Mouse (Mus musculus) liver, embryonic 12.5 days (tissue): Measurements from ENCODE around the gene Zfp316. TPM values are rescaled to one million over a fixed set of nuclear protein-coding genes. Genes with fewer than 3 reads are reported as not detected.

Experiments
- ATAC-seq: fragments of 200-750 bp; cut with Nextera tagmentation; 2 replicates; pipeline ENCODE4 v1.8.0; 2017; ENCODE audit warnings: moderate number of reproducible peaks, mild to moderate bottlenecking, moderate library complexity
- H3K27ac ChIP-seq: fragments of 300-500 bp; sonication (generic); 2 replicates; pipeline ENCODE4 v1.5.1; 2016; ENCODE audit warnings: mild to moderate bottlenecking
- H3K27me3 ChIP-seq: fragments of 300-500 bp; sonication (generic); replicated peaks from 2 replicates; pipeline ENCODE4 v1.6.1; 2016; ENCODE audit warnings: mild to moderate bottlenecking, moderate library complexity
- H3K36me3 ChIP-seq: fragments of 300-500 bp; sonication (generic); 2 replicates; pipeline ENCODE4 v1.6.1; 2016; ENCODE audit warnings: mild to moderate bottlenecking, moderate library complexity
- H3K4me1 ChIP-seq: fragments of 300-500 bp; sonication (generic); 2 replicates; pipeline ENCODE4 v1.6.1; 2016
- H3K4me2 ChIP-seq: fragments of 300-500 bp; sonication (generic); 2 replicates; pipeline ENCODE4 v1.6.1; 2016; ENCODE audit warnings: mild to moderate bottlenecking, moderate library complexity
- H3K4me3 ChIP-seq: fragments of 300-500 bp; sonication (generic); 2 replicates; pipeline ENCODE4 v1.5.1; 2016; ENCODE audit warnings: mild to moderate bottlenecking, moderate library complexity
- H3K9ac ChIP-seq: fragments of 300-500 bp; sonication (generic); 2 replicates; pipeline ENCODE4 v1.6.1; 2016; ENCODE audit warnings: mild to moderate bottlenecking, moderate library complexity
- H3K9me3 ChIP-seq: fragments of 300-500 bp; sonication (generic); replicated peaks from 2 replicates; pipeline ENCODE4 v1.6.1; 2016; ENCODE audit warnings: mild to moderate bottlenecking, moderate library complexity
- WGBS: fragments of 180-500 bp; shearing (Covaris S2); methylation state at CpG from one replicate; pipeline ENCODE4 v1.1.7; 2016; ENCODE audit not compliant: insufficient replicate concordance; 5-methylcytosine and 5-hydroxymethylcytosine counted together
- polyA plus RNA-seq: library from polyadenylated mRNA; unstranded; fragments of >200 nt; fragmentation: Nextera tagmentation; extraction: Ambion mirVana; gene quantifications from 2 replicates; pipeline ENCODE4 v1.2.1, GENCODE M21; 2016

The Zfp316 gene
- polyA plus RNA-seq: 0.78 and 1.0 TPM in 2 replicates

DNA sequence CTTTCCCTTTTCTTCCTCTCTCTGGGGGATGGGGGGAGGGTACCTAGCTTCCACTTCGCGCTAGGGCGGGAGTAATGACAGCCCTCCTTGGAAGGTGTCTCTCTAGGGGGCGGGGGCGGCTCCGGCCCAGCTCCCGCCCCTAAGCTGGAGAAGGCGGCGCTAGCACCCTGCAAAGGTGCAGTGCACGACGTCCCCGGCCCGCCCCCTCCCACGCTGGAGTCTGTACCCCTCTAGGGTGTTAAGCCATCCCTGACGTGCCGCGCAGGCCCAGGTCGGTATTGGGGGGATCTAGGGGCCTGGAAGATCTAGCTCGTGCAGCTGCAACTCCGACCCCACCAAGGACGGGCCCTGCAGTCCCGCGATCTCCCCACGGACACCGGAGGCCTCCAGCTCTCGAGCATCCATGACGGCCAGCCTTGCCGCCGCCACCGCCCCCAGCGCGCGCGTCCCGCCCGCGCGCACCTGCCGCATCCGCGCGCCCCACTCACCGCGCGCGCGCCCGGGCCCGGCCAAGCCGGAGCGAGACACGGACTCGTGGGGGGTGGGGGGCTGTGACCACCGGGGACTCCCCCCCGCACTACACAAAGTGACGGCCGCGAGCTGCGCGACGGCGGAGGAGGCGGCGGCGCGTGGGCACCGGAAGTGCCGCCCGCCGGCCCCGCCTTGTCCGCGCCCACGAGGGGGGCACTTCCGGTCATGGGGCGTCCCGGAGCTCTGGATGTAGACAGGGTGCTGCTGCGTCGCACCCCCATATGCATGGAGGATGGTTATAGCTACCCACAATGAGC, at the start of gene Zfp316:
Gene Zfp316, minus strand, starts transcription at position 660 of the 788 bp plus-strand sequence.
- peak; percentile 58 for ATAC-seq
- H3K4me1 ChIP-seq: peaks cover 19% of the 10 kb centered on the region
- H3K27me3 ChIP-seq: peaks cover 50% of the 10 kb centered on the region
- no peaks in the 10 kb centered on the region for H3K36me3 ChIP-seq
- H3K9me3 ChIP-seq: no peaks in the 10 kb centered on the region
- peak within 1 kb of the TSS; percentile 65; the same call in 1 of the 2 replicates for H3K27ac ChIP-seq
- H3K9ac ChIP-seq: peak within 1 kb of the TSS; percentile 62
- peak within 1 kb of the TSS; percentile 72 for H3K4me3 ChIP-seq
- peak within 1 kb of the TSS; percentile 86 for H3K4me2 ChIP-seq
- 2% methylated on average over 79 of the region's 79 CpGs for WGBS

DNA sequence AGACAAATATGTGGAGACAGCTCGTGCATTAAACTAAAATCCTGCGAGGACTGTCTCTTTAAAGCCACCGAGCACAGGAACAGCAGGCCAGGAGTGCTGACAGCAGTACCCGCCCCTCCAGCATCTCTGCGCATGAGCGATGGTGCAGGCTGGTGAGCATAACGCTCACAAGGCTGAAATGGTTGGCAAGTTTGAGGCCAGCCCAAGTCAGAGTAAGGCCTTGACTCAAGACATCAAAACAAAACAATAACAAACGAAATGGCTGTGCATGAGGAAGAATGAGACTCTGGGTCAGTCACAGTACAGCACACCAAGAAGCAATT, 47.4 kb upstream of the Zfp316 start:
- H3K4me3 ChIP-seq: no peak overlapping the region
- 83% methylated on average over 8 of the region's 8 CpGs for WGBS
- peaks cover 29% of the 10 kb centered on the region for H3K4me1 ChIP-seq
- no peak overlapping the region for H3K9ac ChIP-seq
- ATAC-seq: no peak
- H3K9me3 ChIP-seq: no peaks in the 10 kb centered on the region
- peaks cover 80% of the 10 kb centered on the region for H3K36me3 ChIP-seq
- H3K27me3 ChIP-seq: no peaks in the 10 kb centered on the region
- H3K4me2 ChIP-seq: no peak overlapping the region
- H3K27ac ChIP-seq: no peak overlapping the region

DNA sequence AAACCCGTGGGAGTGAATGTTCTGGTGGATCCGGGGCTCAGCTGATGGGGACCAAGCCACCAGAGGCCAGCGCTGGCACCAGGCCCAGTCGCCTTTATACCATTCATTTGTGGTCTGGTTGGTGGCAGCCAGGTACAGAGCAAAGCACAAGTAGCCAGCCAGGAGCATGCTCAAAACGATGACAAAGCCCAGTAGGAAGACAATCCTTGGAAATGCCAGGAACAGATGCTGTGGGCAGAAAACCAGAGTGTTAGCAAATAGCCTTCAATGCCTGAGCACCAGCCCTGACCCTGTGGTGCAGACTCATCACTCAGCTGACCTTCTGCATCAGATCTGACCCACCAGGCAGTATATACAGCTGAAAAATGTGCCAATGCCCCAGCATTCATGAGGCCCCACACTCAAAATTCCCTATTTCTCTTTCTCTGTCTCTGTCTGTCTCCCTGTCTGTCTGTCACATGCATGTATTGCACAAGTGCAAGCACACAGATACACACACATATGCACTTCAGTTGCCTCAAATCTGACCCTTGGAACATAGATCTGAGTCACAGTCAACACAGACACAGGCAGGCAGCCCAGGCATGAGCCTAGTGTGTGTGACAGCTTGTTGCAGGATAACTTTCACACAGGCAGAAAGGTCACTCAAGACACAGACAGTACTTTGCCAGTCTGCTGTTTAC, 46.9 kb upstream of the Zfp316 start:
- WGBS: 87% methylated on average over 5 of the region's 5 CpGs
- Histone ChIP-seq H3K27me3 (no peaks in the 10 kb centered on the region), H3K36me3 (peaks cover 80% of the 10 kb centered on the region), H3K4me1 (peaks cover 34% of the 10 kb centered on the region), H3K27ac (no peak overlapping the region), H3K9ac (no peak overlapping the region), H3K4me2 (no peak overlapping the region), H3K9me3 (no peaks in the 10 kb centered on the region), H3K4me3 (no peak overlapping the region)
- no peak for ATAC-seq

DNA sequence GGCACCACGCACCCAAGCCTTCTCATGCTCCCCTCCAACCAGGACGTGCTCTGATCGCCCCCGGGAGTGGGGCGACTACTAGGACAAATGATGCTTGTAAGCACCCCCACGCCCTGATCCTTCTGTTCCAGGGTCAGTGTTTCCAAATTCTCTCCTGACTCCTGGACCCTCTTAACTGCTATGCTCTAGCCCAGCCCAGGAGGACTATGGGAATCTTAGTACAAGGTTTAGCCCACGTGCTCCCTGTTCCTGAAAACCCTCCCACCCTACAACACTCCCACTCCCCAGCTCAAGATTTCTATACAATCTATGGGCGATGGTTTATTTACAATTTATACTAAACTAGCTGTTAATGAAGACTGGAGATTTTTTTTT, 45.7 kb upstream of the Zfp316 start:
- Histone ChIP-seq H3K4me3 (peak overlapping the region; percentile 75), H3K4me1 (peaks cover 46% of the 10 kb centered on the region), H3K27me3 (no peaks in the 10 kb centered on the region), H3K27ac (peak overlapping the region; percentile 89), H3K9me3 (no peaks in the 10 kb centered on the region), H3K36me3 (peaks cover 80% of the 10 kb centered on the region), H3K4me2 (peak overlapping the region; percentile 95), H3K9ac (peak overlapping the region; percentile 95)
- ATAC-seq: peak; percentile 8; the same call in 1 of the 2 replicates
- 15% methylated on average over 8 of the region's 8 CpGs for WGBS

DNA sequence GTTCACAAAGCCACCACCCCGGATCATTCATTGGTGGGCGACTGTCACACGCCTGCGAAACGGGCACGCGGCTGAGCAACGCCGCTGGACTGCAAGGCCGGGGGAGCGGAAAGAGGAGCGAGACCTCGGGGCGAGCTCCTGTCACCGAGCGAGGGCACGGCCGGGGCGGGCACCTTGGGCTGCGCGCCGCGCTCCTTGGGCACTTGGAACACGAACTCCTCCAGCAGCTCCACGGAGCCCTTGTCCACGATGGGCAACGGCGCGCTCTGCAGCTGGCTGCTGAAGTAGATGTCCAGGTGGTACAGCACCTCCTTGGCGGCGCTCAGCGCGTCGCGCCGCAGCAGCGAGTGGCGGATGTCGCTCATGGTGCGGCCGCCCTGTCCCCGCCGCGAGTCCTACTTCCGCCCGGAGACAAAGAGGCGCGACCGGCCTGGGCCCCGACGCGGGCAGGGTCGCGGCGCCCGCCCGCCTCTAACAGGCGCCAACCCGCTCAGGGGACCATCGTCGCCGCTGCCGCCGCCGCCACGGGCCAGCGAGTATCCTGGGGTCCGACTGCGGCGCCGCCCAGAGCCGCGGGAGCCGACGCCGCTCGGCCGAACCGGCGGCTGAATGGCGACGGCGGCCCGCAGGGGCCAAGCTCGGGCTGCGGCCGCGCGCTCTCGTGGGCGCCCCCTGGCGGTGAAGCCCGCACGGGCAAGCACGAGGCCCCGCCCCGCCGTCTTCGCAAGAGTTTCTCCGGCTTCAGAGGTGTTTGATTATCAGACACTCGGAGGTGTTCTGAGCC, 45.1 kb upstream of the Zfp316 start, which contains the start of gene E130309D02Rik:
Gene E130309D02Rik, minus strand, starts transcription at position 631 of the 784 bp plus-strand sequence.
- under 1% methylated on average over 101 of the region's 101 CpGs for WGBS
- no peaks in the 10 kb centered on the region for H3K27me3 ChIP-seq
- no peaks in the 10 kb centered on the region for H3K9me3 ChIP-seq
- peak; percentile 81 for ATAC-seq
- H3K4me3 ChIP-seq: peak within 1 kb of the TSS; percentile 75
- peaks cover 52% of the 10 kb centered on the region for H3K4me1 ChIP-seq
- peak within 1 kb of the TSS; percentile 95 for H3K4me2 ChIP-seq
- peak within 1 kb of the TSS; percentile 89 for H3K27ac ChIP-seq
- H3K36me3 ChIP-seq: peaks cover 80% of the 10 kb centered on the region
- H3K9ac ChIP-seq: peak within 1 kb of the TSS; percentile 95

DNA sequence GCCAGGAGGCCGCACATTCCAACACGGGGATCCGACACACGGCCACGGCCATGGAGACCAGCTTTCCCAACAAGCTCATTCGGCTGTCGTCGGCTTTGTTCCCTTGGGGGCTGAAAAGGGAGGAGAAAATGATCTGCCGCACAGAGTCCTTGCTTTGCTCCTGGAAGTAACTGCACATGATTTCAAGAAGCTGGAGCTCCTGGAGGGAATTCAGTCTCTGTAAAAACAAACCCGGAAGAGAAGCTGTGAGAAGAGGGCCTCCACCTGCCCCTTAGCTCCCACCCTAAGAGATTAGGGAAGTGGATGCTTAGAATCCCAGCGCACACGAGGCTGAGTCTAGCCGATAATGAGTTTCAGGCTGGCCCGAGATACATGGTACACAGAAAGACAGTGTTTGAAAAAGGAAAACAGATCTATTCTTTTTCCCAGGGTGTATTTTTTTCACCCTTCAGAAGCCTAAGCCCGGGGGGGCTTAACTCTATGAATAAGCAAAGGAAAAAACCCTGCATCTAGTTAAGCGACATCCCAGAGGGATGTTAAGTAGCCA, 44.4 kb upstream of the Zfp316 start:
- peak overlapping the region; percentile 95 for H3K4me2 ChIP-seq
- peaks cover 52% of the 10 kb centered on the region for H3K4me1 ChIP-seq
- H3K9ac ChIP-seq: peak overlapping the region; percentile 95
- H3K27ac ChIP-seq: peak overlapping the region; percentile 89
- H3K27me3 ChIP-seq: no peaks in the 10 kb centered on the region
- WGBS: 7% methylated on average over 16 of the region's 16 CpGs
- H3K4me3 ChIP-seq: peak overlapping the region; percentile 75
- no peaks in the 10 kb centered on the region for H3K9me3 ChIP-seq
- H3K36me3 ChIP-seq: peaks cover 80% of the 10 kb centered on the region
- peak; percentile 65; the same call in 1 of the 2 replicates for ATAC-seq

GRCm38 (mm10) chr5:143311886-143312285, 42.1 kb upstream of the Zfp316 start:
- Histone ChIP-seq H3K27ac (no peak overlapping the region), H3K36me3 (peaks cover 81% of the 10 kb centered on the region), H3K9me3 (no peaks in the 10 kb centered on the region), H3K4me2 (no peak overlapping the region), H3K4me3 (no peak overlapping the region), H3K9ac (no peak overlapping the region), H3K4me1 (peaks cover 52% of the 10 kb centered on the region), H3K27me3 (no peaks in the 10 kb centered on the region)
- WGBS: 52% methylated on average over 8 of the region's 8 CpGs
- ATAC-seq: no peak

DNA sequence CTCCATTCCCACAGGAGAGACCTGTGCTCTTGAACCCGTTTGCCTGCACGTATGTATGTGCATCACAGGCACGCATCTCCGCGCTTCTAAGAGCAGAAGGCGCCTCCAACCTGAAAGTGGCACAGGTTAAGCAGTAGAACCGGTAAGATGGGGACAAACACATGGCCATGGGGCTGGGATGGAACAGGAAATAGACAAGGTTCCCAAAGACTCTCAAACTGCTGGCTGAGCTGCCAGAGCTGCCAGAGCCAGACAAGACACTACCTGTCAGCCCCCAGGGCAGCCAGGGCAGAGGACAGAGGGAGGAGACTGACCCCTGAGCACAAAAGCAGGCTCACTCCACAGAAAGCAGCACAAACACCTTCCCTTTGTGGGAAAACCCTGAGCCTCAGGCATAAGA, 40.1 kb upstream of the Zfp316 start:
- no peak overlapping the region for H3K27ac ChIP-seq
- H3K4me3 ChIP-seq: no peak overlapping the region
- no peaks in the 10 kb centered on the region for H3K27me3 ChIP-seq
- peaks cover 43% of the 10 kb centered on the region for H3K4me1 ChIP-seq
- H3K9me3 ChIP-seq: no peaks in the 10 kb centered on the region
- 86% methylated on average over 7 of the region's 7 CpGs for whole genome bisulfite sequencing
- H3K4me2 ChIP-seq: no peak overlapping the region
- no peak overlapping the region for H3K9ac ChIP-seq
- ATAC-seq: no peak
- peaks cover 88% of the 10 kb centered on the region for H3K36me3 ChIP-seq

DNA sequence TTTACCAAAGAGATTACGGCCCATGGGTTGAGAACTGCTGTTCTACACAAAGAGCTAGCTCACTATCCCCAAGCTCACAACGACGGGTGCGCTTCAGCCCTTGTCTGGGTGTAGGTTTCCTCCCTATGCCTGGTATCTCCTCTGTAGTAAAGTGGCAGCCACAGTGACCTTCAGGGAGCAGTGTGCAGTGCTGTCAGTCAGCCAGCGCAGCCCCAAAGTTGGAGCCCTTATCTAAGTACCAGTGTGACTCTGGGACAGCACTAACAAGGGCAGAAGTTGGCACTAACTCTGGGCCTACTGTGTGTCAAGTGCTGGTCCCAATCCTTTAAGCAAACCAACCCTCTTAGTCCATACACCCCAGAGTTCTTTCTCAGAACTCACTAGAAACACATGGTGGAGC, 39.0 kb upstream of the Zfp316 start:
- 89% methylated on average over 5 of the region's 5 CpGs for WGBS
- Histone ChIP-seq H3K36me3 (peaks cover 98% of the 10 kb centered on the region), H3K27ac (no peak overlapping the region), H3K9me3 (no peaks in the 10 kb centered on the region), H3K4me1 (peaks cover 38% of the 10 kb centered on the region), H3K9ac (no peak overlapping the region), H3K4me3 (no peak overlapping the region), H3K4me2 (no peak overlapping the region), H3K27me3 (no peaks in the 10 kb centered on the region)
- no peak for ATAC-seq

DNA sequence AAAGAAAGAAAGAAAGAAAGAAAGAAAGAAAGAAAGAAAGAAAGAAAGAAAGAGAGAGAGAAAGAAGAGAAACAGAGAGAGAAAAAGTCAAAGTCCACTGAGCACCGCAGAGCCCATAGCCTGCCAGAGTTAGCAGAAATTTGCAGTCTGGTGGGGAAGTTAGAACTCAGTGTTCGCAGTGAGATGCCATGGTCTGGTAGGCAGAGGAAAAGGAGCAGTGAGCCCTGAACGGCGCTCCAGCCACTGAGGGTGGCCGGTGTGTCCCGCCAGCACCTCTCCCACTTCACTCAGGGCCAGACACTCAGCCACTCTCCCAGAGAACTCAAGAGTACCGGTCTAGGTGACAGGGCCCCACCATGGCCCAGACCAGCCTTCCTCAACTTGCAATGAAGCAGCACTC, 34.4 kb upstream of the Zfp316 start:
- 85% methylated on average over 7 of the region's 7 CpGs for WGBS
- Histone ChIP-seq H3K4me3 (no peak overlapping the region), H3K9ac (no peak overlapping the region), H3K9me3 (no peaks in the 10 kb centered on the region), H3K27ac (no peak overlapping the region), H3K36me3 (peaks cover 99% of the 10 kb centered on the region), H3K4me2 (no peak overlapping the region), H3K27me3 (no peaks in the 10 kb centered on the region), H3K4me1 (no peaks in the 10 kb centered on the region)
- ATAC-seq: no peak

DNA sequence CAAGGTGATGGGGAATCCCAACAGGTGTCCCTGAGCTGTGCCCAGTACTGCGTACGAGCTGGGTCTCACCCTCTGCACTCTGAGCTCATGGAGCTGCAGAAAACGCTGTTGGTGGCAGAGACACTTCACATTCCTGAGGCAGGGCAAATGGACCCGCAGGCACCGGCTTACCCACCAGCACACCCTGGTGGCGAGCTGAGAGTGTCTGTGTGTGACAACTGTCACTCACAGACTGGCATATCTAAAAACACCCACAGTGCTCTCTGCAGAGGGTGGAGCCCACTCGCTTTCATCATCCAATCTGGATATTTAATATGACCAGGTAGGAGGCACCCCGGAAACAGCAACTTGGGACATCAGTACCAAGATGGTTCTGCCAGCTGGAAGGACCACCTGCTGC, 31.5 kb upstream of the Zfp316 start:
- ATAC-seq: no peak
- no peak overlapping the region for H3K4me3 ChIP-seq
- no peak overlapping the region for H3K9ac ChIP-seq
- H3K4me2 ChIP-seq: no peak overlapping the region
- H3K27ac ChIP-seq: no peak overlapping the region
- no peaks in the 10 kb centered on the region for H3K4me1 ChIP-seq
- no peaks in the 10 kb centered on the region for H3K27me3 ChIP-seq
- 82% methylated on average over 8 of the region's 8 CpGs for WGBS
- no peaks in the 10 kb centered on the region for H3K9me3 ChIP-seq
- peaks cover 81% of the 10 kb centered on the region for H3K36me3 ChIP-seq
